9 mouse cellular contexts compared by ENCODE assay signal in genomic region chr13:72631373-72632021, GRCm38 (mm10). TPM values are rescaled to one million over a fixed set of nuclear protein-coding genes. Genes with fewer than 3 reads are reported as not detected.
DNase-seq lines count a peak whose midpoint lies in the region; ATAC-seq lines count a peak whose summit lies in the region.
"Had no signal": no experiment of that assay in that cellular context is flagged by ENCODE, and none has a peak within 500 bp of the region (broad histone marks: within the 10 kb centered on the region; RNA-seq: fewer than 3 reads in every experiment).

No protein-coding gene starts in this region.

- peaks cover 79% of the 10 kb centered on the region for H3K27me3 ChIP-seq in hindbrain, embryonic 13.5 days
- H3K27me3 ChIP-seq in midbrain, embryonic 16.5 days (ENCODE audit: control insufficient read depth, insufficient read depth, low read depth, low read length), result peaks cover 25% of the 10 kb centered on the region
- H3K27me3 ChIP-seq: Patski had no signal

- intact Hi-C loops in left cerebral cortex, postnatal 14 days (cut with DNase I), result loop anchor here (5.0 kb wide), 1 partner anchor 641 kb away; no protein-coding TSS in a partner anchor

- H3K4me2 ChIP-seq in hindbrain, embryonic 13.5 days, result peak overlapping the region; percentile 72
- H3K4me2 ChIP-seq in midbrain, embryonic 16.5 days (ENCODE audit: low read length), result peak overlapping the region; percentile 67

- under 1% methylated on average over 62 of the region's 62 CpGs for WGBS in hindbrain, embryonic 13.5 days
- WGBS in midbrain, embryonic 16.5 days, result 1% methylated on average over 60 of the region's 62 CpGs

- 0 out of 2 replicates have a peak, but pooled peaks cover 5% of the 10 kb centered on the region for H3K36me3 ChIP-seq in hindbrain, embryonic 13.5 days
- no peaks in the 10 kb centered on the region for H3K36me3 ChIP-seq in midbrain, embryonic 16.5 days (ENCODE audit: control insufficient read depth, insufficient read depth, low read length)

- peak overlapping the region; percentile 92 for H3K9ac ChIP-seq in hindbrain, embryonic 13.5 days
- H3K9ac ChIP-seq in midbrain, embryonic 16.5 days (ENCODE audit: low read depth, low read length), result peak overlapping the region; percentile 85

- no peak for ATAC-seq in hindbrain, embryonic 13.5 days (ENCODE audit: low FRiP score)
- ATAC-seq in midbrain, embryonic 16.5 days, result no peak
- ATAC-seq: Patski had no signal

- peak overlapping the region; percentile 95 for H3K27ac ChIP-seq in hindbrain, embryonic 13.5 days
- peak overlapping the region; percentile 91 for H3K27ac ChIP-seq in midbrain, embryonic 16.5 days (ENCODE audit: low read length)

- H3K4me1 ChIP-seq in hindbrain, embryonic 13.5 days (replicated peaks), result peaks cover 61% of the 10 kb centered on the region
- H3K4me1 ChIP-seq in midbrain, embryonic 16.5 days (ENCODE audit: control insufficient read depth, insufficient read depth, low read length), result peaks cover 11% of the 10 kb centered on the region

- peak; percentile 41 for DNase-seq in kidney, adult 18-20 months
- no peak for DNase-seq in kidney, adult 11 months
- peak; percentile 78 for DNase-seq in embryo, embryonic 11 days
- DNase-seq in left cerebral cortex, postnatal 14 days (ENCODE audit: low spot score in 2 of 2), result no peak
- no peak for DNase-seq in gastrocnemius, postnatal 4 days (ENCODE audit: low spot score in 2 of 2)
- DNase-seq in adrenal gland, adult 2 months, result no peak

- no peaks in the 10 kb centered on the region for H3K9me3 ChIP-seq in hindbrain, embryonic 13.5 days
- no peaks in the 10 kb centered on the region for H3K9me3 ChIP-seq in midbrain, embryonic 16.5 days (replicated peaks; ENCODE audit: control insufficient read depth, low read length, poor library complexity, severe bottlenecking)

- peak overlapping the region; percentile 70 for H3K4me3 ChIP-seq in hindbrain, embryonic 13.5 days
- peak overlapping the region; percentile 65 for H3K4me3 ChIP-seq in midbrain, embryonic 16.5 days (ENCODE audit: low read depth, low read length)

RNA-seq across cellular contexts. Expression of gene Irx2, which starts 2.9 kb away (rescaled TPM):
- polyA plus RNA-seq in hindbrain, embryonic 13.5 days (2015; fragmentation: Nextera tagmentation; extraction: Ambion mirVana), result 36.4 and 40.7 TPM in 2 replicates
- 33.3 and 34.0 TPM in 2 replicates for polyA plus RNA-seq in midbrain, embryonic 16.5 days (2015; fragmentation: Nextera tagmentation; extraction: Ambion mirVana)
- under 1 TPM; 0.25 to 0.42 TPM for total RNA-seq in left cerebral cortex, postnatal 14 days (2021)
- under 1 TPM; 0.49 to 0.52 TPM for total RNA-seq in gastrocnemius, postnatal 4 days (2021)
- under 1 TPM in 1 of 2 experiments, not detected in 1; 0.21 TPM for total RNA-seq in adrenal gland, adult 2 months (2021)
- 0.22 and 0.25 TPM in 2 replicates for polyA plus RNA-seq in adrenal gland, adult 2 months (2012; rRNA removed)

Comparison
In these comparisons a context has a peak if more than half of its experiments do, and no peak if none do; other contexts are left out.
1. DNase-seq: peak in kidney, adult 18-20 months (single experiment) and embryo, embryonic 11 days (single experiment); none in kidney, adult 11 months (single experiment), left cerebral cortex, postnatal 14 days (0 of 2), gastrocnemius, postnatal 4 days (0 of 2) and adrenal gland, adult 2 months (single experiment).